Mouse (Mus musculus) brain, embryonic 14.5 days (tissue): Measurements from ENCODE around the gene Sbf2.

ENCODE experiments used
- CTCF ChIP-seq: fragments of 200-500 bp; IDR thresholded peaks from 2 replicates; pipeline ENCODE4 v1.5.1; 2012; ENCODE audit warnings: inconsistent platforms, mild to moderate bottlenecking, moderate library complexity, borderline replicate concordance; ENCODE audit not compliant: insufficient read depth, insufficient read length; ENCODE audit errors: extremely low read depth
- POLR2A ChIP-seq: fragments of 200-500 bp; IDR thresholded peaks from 2 replicates; pipeline ENCODE4 v1.6.1; 2012; ENCODE audit warnings: mild to moderate bottlenecking, inconsistent platforms, borderline replicate concordance; ENCODE audit not compliant: poor library complexity, insufficient read depth, insufficient read length, severe bottlenecking; ENCODE audit errors: extremely low read depth

- TF ChIP-seq CTCF: no peak
- TF ChIP-seq POLR2A: no peak
Observed at GRCm38 (mm10) chr7:110298090-110298489, 316.6 kb downstream of the Sbf2 start.
